Mouse (Mus musculus) CH12.LX (cell line): ENCODE results near the gene Sertad1. TPM values are rescaled to one million over a fixed set of nuclear protein-coding genes. Genes with fewer than 3 reads are reported as not detected.

Experiments
- DNase-seq: peaks from one replicate; pipeline ENCODE4 v3.0.0-alpha.2; 2013; ENCODE audit errors: extremely low read depth
- H3K27ac ChIP-seq: 2 replicates; pipeline ENCODE4 v1.5.1; 2012; ENCODE audit warnings: low read depth, mild to moderate bottlenecking, control low read depth, moderate library complexity; ENCODE audit not compliant: insufficient read depth
- H3K27me3 ChIP-seq: replicated peaks from 2 replicates; pipeline ENCODE3; 2012; ENCODE audit warnings: inconsistent platforms
- H3K36me3 ChIP-seq, 2 experiments: replicated peaks in 1 of 2; 2 replicates each; pipeline versions ENCODE3 to v1.6.1; 2012; ENCODE audit warnings: inconsistent platforms in 1 of 2, low read length in 1 of 2, mild to moderate bottlenecking in 1 of 2, mixed read lengths in 1 of 2, moderate library complexity in 1 of 2; ENCODE audit not compliant: control insufficient read depth in 1 of 2, insufficient read depth in 1 of 2
- H3K4me1 ChIP-seq, 2 experiments: 2 replicates each; pipeline ENCODE4 v1.6.1; 2012; ENCODE audit warnings: inconsistent platforms in 1 of 2, moderate library complexity in 1 of 2; ENCODE audit not compliant: insufficient read depth in 2 of 2, control insufficient read depth in 1 of 2
- H3K4me2 ChIP-seq: 2 replicates; pipeline ENCODE4 v1.6.1; 2012; ENCODE audit warnings: low read depth, mild to moderate bottlenecking, control low read depth; ENCODE audit not compliant: poor library complexity, insufficient read depth, severe bottlenecking
- H3K4me3 ChIP-seq, 3 experiments: fragments of 150-350 bp in 1 of 3; sonication (generic) in 1 of 3; replicated peaks in 1 of 3; 2 replicates each; pipeline versions ENCODE3 to v1.5.1; 2011 to 2012; ENCODE audit warnings: low read depth in 2 of 3, low read length in 2 of 3, mild to moderate bottlenecking in 2 of 3, moderate library complexity in 2 of 3, control low read depth in 1 of 3, improper control_type of control experiment in 1 of 3, inconsistent platforms in 1 of 3, mixed read lengths in 1 of 3; ENCODE audit not compliant: poor library complexity in 1 of 3
- H3K79me2 ChIP-seq: replicated peaks from 2 replicates; pipeline ENCODE4 v1.6.1; 2012; ENCODE audit warnings: mild to moderate bottlenecking, moderate library complexity; ENCODE audit not compliant: control insufficient read depth, poor library complexity, insufficient read depth, severe bottlenecking; ENCODE audit errors: extremely low read depth
- H3K9ac ChIP-seq: 2 replicates; pipeline ENCODE4 v1.6.1; 2012; ENCODE audit warnings: low read depth, mild to moderate bottlenecking, control low read depth, moderate library complexity; ENCODE audit not compliant: insufficient read depth
- H3K9me3 ChIP-seq: replicated peaks from 2 replicates; pipeline ENCODE3; 2012; ENCODE audit warnings: low read length, inconsistent platforms, mixed read lengths
- CHD1 ChIP-seq: IDR thresholded peaks from 2 replicates; pipeline ENCODE4 v1.6.1; 2012; ENCODE audit warnings: low read depth, low read length, improper control_type of control experiment, inconsistent platforms
- CHD2 ChIP-seq: IDR thresholded peaks from 2 replicates; pipeline ENCODE4 v1.6.1; 2011; ENCODE audit warnings: low read length, improper control_type of control experiment
- CTCF ChIP-seq, 2 experiments: IDR thresholded peaks in 1 of 2; conservative IDR thresholded peaks in 1 of 2; 2 replicates each; pipeline ENCODE4 v1.5.1; 2011 to 2012; ENCODE audit warnings: low read depth in 2 of 2, low read length in 2 of 2, improper control_type of control experiment in 1 of 2, inconsistent platforms in 1 of 2, mild to moderate bottlenecking in 1 of 2, moderate library complexity in 1 of 2
- E2F4 ChIP-seq: IDR thresholded peaks from 2 replicates; pipeline ENCODE4 v1.6.1; 2011; ENCODE audit warnings: low read depth, low read length, improper control_type of control experiment; ENCODE audit not compliant: insufficient replicate concordance
- EP300 ChIP-seq: IDR thresholded peaks from 2 replicates; pipeline ENCODE4 v1.6.1; 2011; ENCODE audit warnings: low read length, improper control_type of control experiment
- ETS1 ChIP-seq: conservative IDR thresholded peaks from 2 replicates; pipeline ENCODE4 v1.6.1; 2012; ENCODE audit warnings: low read depth, mild to moderate bottlenecking, inconsistent platforms, low read length, improper control_type of control experiment, moderate library complexity
- HCFC1 ChIP-seq: IDR thresholded peaks from 2 replicates; pipeline ENCODE4 v1.6.1; 2012; ENCODE audit warnings: low read depth, mild to moderate bottlenecking, inconsistent platforms, low read length, improper control_type of control experiment
- KAT2A ChIP-seq: IDR thresholded peaks from 2 replicates; pipeline ENCODE4 v1.6.1; 2012; ENCODE audit warnings: low read length, improper control_type of control experiment, inconsistent platforms; ENCODE audit not compliant: insufficient replicate concordance
- MYC ChIP-seq: IDR thresholded peaks from 2 replicates; pipeline ENCODE4 v1.6.1; 2011; ENCODE audit warnings: low read depth, mild to moderate bottlenecking, improper control_type of control experiment, low read length
- NRF1 ChIP-seq: IDR thresholded peaks from 2 replicates; pipeline ENCODE4 v1.6.1; 2014; ENCODE audit warnings: low read depth, mild to moderate bottlenecking, inconsistent platforms, low read length, improper control_type of control experiment, moderate library complexity
- RAD21 ChIP-seq: IDR thresholded peaks from 2 replicates; pipeline ENCODE4 v1.6.1; 2011; ENCODE audit warnings: low read depth, mild to moderate bottlenecking, low read length, improper control_type of control experiment, moderate library complexity
- SMC3 ChIP-seq: IDR thresholded peaks from 2 replicates; pipeline ENCODE4 v1.6.1; 2011; ENCODE audit warnings: low read depth, low read length, improper control_type of control experiment
- TCF12 ChIP-seq: IDR thresholded peaks from 2 replicates; pipeline ENCODE4 v1.6.1; 2014; ENCODE audit warnings: low read depth, mild to moderate bottlenecking, inconsistent platforms, low read length, improper control_type of control experiment
- USF1 ChIP-seq: IDR thresholded peaks from 2 replicates; pipeline ENCODE4 v1.6.1; 2014; ENCODE audit warnings: low read depth, mild to moderate bottlenecking, inconsistent platforms, low read length, improper control_type of control experiment
- ZC3H11A ChIP-seq: IDR thresholded peaks from 2 replicates; pipeline ENCODE4 v1.6.1; 2012; ENCODE audit warnings: low read depth, mild to moderate bottlenecking, inconsistent platforms, low read length, improper control_type of control experiment
- ZKSCAN1 ChIP-seq: IDR thresholded peaks from 2 replicates; pipeline ENCODE4 v1.6.1; 2012; ENCODE audit warnings: low read depth, inconsistent platforms, low read length, improper control_type of control experiment, borderline replicate concordance
- dilution Hi-C: fragments of 300-500 bp; cut with MboI; formaldehyde crosslinking; loops from 2 replicates; pipeline ENCODE4 v1.14.3; 2020; ENCODE audit warnings: low sequenced_read_pairs; ENCODE audit not compliant: extremely low pct_unique_long_range_greater_than_20kb, extremely low pct_ligation_motif_present
- in situ Hi-C: fragments of 300-500 bp; cut with MboI; formaldehyde crosslinking; loops from 3 replicates; pipeline ENCODE4 v1.14.3; 2019; ENCODE audit warnings: low sequenced_read_pairs, low pct_ligation_motif_present, low pct_unique_long_range_greater_than_20kb, mixed read lengths
- polyA plus RNA-seq: library from polyadenylated mRNA; unstranded; fragments of >175 nt; gene quantifications from 2 replicates; pipeline ENCODE4 v1.2.1, GENCODE M21; 2012; ENCODE audit warnings: low read depth; ENCODE audit not compliant: insufficient read length
- total RNA-seq, 2 experiments: library from RNA; depleted of rRNA; stranded (reverse); fragments of 300-350 nt in 1 of 2; fragments of >200 nt in 1 of 2; gene quantifications; 2 replicates each; pipeline ENCODE4 v1.2.3; 2012 to 2014

Sertad1 gene
- total and polyA plus RNA-seq, 3 experiments = 5.0 to 9.1 (median 8.3) TPM

- dilution Hi-C loops (no loop called here), in situ Hi-C loops (no loop called here)
- H3K27ac ChIP-seq = no peak overlapping the region
- H3K36me3 ChIP-seq = peaks cover 18 to 56% of the 10 kb centered on the region in 2 experiments
- H3K27me3 ChIP-seq = no peaks in the 10 kb centered on the region
- no peaks in the 10 kb centered on the region for H3K9me3 ChIP-seq
- no peak overlapping the region for H3K4me2 ChIP-seq
- no peak for DNase-seq
- H3K9ac ChIP-seq = no peak overlapping the region
- peaks cover 2 to 10% of the 10 kb centered on the region in 2 experiments; a peak in 1 of 4 replicates for H3K4me1 ChIP-seq
- TF ChIP-seq MYC (no peak), USF1 (no peak)
- TF ChIP-seq, all 38 proteins: peak for 0
- Histone ChIP-seq H3K4me3 (no peak overlapping the region), H3K79me2 (no peaks in the 10 kb centered on the region)
Observed at GRCm38 (mm10) chr7:27536618-27537017, 49.9 kb downstream of the Sertad1 start.

GRCm38 (mm10) chr7:27537998-27538397 lies 51.3 kb downstream of the Sertad1 start:
- Histone ChIP-seq H3K27me3 (no peaks in the 10 kb centered on the region), H3K9ac (no peak overlapping the region), H3K4me2 (no peak overlapping the region), H3K36me3 (peaks cover 13 to 46% of the 10 kb centered on the region in 2 experiments)
- dilution Hi-C loops = no loop called here
- TF ChIP-seq HCFC1 = no peak
- TF ChIP-seq RAD21 = no peak
- TF ChIP-seq ZC3H11A = no peak
- no peak for TF ChIP-seq CHD2
- TF ChIP-seq USF1 = no peak
- no peak for TF ChIP-seq ZKSCAN1
- no peak for TF ChIP-seq KAT2A
- no peak for TF ChIP-seq E2F4
- no peak for TF ChIP-seq EP300
- no peak for TF ChIP-seq CHD1
- no peak for TF ChIP-seq CTCF (conservative IDR thresholded peaks at IDR 0.05 in 1 of 2, IDR thresholded peaks at IDR 0.05 in 1 of 2; ENCODE audit: low read depth in 2 of 2, low read length in 2 of 2)
- no peak for TF ChIP-seq ETS1
- no peak for TF ChIP-seq TCF12
- no peak for TF ChIP-seq NRF1
- TF ChIP-seq SMC3 = no peak
- TF ChIP-seq, all 38 proteins: peak for 0
- Histone ChIP-seq H3K4me3 (no peak overlapping the region), H3K27ac (no peak overlapping the region), H3K9me3 (no peaks in the 10 kb centered on the region), H3K79me2 (no peaks in the 10 kb centered on the region), H3K4me1 (peaks cover 2 to 8% of the 10 kb centered on the region in 2 experiments; a peak in 1 of 4 replicates)
- DNase-seq = no peak
- in situ Hi-C loops = no loop called here
